Mouse (Mus musculus): Measurements from ENCODE around the gene Evi5. TPM values are rescaled to one million over a fixed set of nuclear protein-coding genes. Genes with fewer than 3 reads are reported as not detected.

Gene Evi5
- polyA plus RNA-seq, 3 experiments from 2014 or later: 0.57 to 1.3 (median 1.3) TPM

DNA sequence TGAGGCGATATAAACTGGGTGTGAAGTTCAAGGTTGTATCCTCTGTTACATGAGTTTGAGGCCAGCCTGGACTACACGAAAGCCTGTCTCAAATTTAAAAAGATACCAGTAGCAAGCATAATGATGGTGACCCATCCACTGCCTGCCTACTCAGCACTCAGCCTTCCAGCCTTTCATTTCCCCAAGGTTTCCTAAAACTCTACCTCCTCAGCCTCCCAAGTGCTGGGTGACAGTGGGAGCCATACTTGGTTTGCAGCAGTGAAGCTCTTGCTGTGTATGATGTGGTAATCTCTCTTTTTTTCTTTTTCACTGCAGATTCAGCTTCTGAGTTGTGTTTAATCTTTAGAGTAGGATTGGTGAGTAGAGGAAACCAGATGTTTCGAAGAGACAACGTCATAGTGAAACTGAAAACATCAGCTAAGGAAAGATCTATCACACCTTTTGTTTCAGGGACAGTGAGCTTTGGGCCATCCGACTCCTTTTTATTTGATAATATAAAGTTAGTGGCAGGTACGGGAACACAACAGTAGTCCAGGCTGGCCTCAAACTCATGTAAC, 171.6 kb downstream of the Evi5 start:
- ATAC-seq: peak; percentile 94

DNA sequence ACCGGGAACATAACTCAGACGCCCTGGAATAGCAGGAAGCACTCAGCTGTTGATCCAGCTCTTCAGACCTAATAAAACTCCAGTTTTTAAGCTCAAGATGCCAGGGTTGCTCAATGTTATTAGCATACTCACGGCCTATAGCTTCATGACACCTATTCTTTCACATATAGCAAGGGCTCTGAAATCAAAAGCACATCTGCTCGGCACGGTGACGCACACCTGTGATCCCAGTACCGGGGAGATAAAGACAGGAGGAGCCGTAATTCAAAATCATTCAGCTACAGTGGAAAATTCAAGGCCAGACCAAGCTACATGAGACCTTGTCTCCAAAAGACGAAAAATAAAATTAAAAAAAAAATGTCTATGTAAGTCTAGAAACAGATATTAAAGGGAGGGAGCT, 173.2 kb downstream of the Evi5 start:
- no peak for ATAC-seq

DNA sequence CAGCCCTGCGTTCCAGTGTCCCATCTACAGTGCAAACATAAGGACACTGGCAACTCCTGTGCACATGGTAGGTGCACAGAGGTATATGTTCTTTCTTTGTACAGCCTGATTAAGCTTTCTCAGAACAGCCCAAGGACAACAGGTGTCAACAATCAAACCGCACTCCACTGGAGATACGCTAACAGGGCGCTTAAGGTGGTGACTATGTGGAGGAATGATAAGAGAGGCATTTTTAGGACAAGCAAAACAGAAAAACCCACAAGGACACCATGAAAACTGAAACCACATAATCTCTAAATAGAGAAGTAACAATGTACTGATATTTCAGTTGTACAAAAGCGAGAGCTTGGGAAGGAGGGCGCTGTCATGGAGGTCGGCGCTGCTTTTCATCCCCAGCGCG, 174.0 kb downstream of the Evi5 start:
- ATAC-seq: no peak

DNA sequence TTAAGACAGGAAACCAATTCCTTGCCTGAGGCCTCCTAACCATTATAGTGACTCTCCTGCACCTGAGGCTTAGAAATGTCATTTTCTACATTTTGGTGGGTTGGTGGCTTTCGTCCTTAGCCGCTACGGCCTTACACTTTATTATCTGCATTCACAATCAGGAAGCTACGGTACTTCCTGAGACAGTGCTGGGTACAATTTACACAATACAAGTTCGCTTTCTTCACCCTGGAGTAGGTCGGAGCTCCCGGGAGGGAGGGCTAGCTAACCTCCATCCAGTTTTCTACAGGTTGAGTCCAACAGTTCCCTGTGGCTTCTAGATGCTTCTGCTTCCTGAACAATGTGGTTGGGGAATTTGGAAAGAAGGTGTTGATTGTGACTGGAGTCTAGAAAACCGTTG, 176.0 kb downstream of the Evi5 start:
- no peak for ATAC-seq

DNA sequence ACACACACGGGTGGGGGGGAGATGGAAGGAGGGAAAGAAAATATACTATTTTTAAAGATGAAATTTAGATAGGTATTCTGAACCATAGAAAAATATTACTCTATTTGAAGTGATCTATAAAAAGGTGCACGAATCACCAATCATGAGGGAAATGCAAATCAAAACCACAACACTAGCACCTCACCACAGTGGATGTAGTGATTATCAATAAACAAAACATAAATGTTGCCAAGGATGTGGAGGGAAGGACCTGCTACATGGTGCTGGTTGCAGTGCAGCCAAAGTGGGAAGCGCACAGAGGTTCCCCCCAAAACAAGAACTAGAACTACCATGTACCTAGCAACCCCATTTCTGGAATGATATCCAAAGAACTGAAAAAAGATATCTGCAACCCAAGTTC, 179.9 kb downstream of the Evi5 start:
- ATAC-seq: peak; percentile 69

Other genes with a start within 250 kb of the Evi5 start
- 1 to 10 TPM; 2.0 to 7.4 (median 5.5) TPM for gene Gfi1, start 149.1 kb downstream of the Evi5 start, polyA plus RNA-seq (2017; shearing (Covaris generic))
- gene Ube2d2b, start 45.0 kb downstream of the Evi5 start, polyA plus RNA-seq (2017; shearing (Covaris generic)): not detected
- 100 to 1,000 TPM in 1 of 3 experiments, 10 to 100 TPM in 2; 47.1 to 105 (median 92.6) TPM for gene Rpl5, start 25.4 kb upstream of the Evi5 start, polyA plus RNA-seq (2017; shearing (Covaris generic))
- gene Fam69a, start 112.0 kb upstream of the Evi5 start, polyA plus RNA-seq (2017; shearing (Covaris generic)): 10 to 100 TPM; 68.5 to 100.0 (median 78.8) TPM
- gene Mtf2, start 190.6 kb upstream of the Evi5 start, polyA plus RNA-seq (2017; shearing (Covaris generic)): 10 to 100 TPM; 43.0 to 54.6 (median 53.2) TPM

Measured in inflammation-experienced regulatory T-cells, adult 6 months (primary cell).